Mouse (Mus musculus) thymus, adult 2 months (tissue): ENCODE data around the gene Fntb. TPM values are rescaled to one million over a fixed set of nuclear protein-coding genes. Genes with fewer than 3 reads are reported as not detected.
"Not testable (repeated sequence)": the region's sequence is repeated elsewhere in the genome, so short reads cannot be mapped to it uniquely, and the experiment has no call there.

ENCODE experiments used
- DNase-seq: peaks from one replicate; pipeline ENCODE4 v3.0.0; 2021
- H3K27ac ChIP-seq: fragments of 200-500 bp; 2 replicates; pipeline ENCODE4 v1.5.1; 2012; ENCODE audit warnings: low read length, control low read depth; ENCODE audit not compliant: control insufficient read depth, insufficient read depth
- H3K27me3 ChIP-seq: fragments of 200-500 bp; 2 replicates; pipeline ENCODE4 v1.6.1; 2012; ENCODE audit warnings: mild to moderate bottlenecking, low read length, moderate library complexity, mixed read lengths; ENCODE audit not compliant: control insufficient read depth, insufficient read depth
- H3K36me3 ChIP-seq: fragments of 200-500 bp; 2 replicates; pipeline ENCODE4 v1.6.1; 2012; ENCODE audit warnings: mild to moderate bottlenecking, low read length, moderate library complexity; ENCODE audit not compliant: control insufficient read depth, insufficient read depth
- H3K4me1 ChIP-seq: fragments of 200-500 bp; replicated peaks from 2 replicates; pipeline ENCODE4 v1.6.1; 2012; ENCODE audit warnings: low read length; ENCODE audit not compliant: control insufficient read depth, insufficient read depth
- H3K4me3 ChIP-seq: fragments of 200-500 bp; 2 replicates; pipeline ENCODE4 v1.5.1; 2012; ENCODE audit warnings: mild to moderate bottlenecking, low read length, control low read depth, moderate library complexity; ENCODE audit not compliant: control insufficient read depth, insufficient read depth
- CTCF ChIP-seq: fragments of 200-500 bp; IDR thresholded peaks from 2 replicates; pipeline ENCODE4 v1.5.1; 2012; ENCODE audit warnings: mild to moderate bottlenecking, control low read depth, low read length, moderate library complexity, borderline replicate concordance; ENCODE audit not compliant: control insufficient read depth, poor library complexity, insufficient read depth; ENCODE audit errors: extremely low read depth
- POLR2A ChIP-seq: fragments of 200-500 bp; IDR thresholded peaks from 2 replicates; pipeline ENCODE4 v1.6.1; 2012; ENCODE audit warnings: mild to moderate bottlenecking, low read length, control low read depth, moderate library complexity; ENCODE audit not compliant: control insufficient read depth, poor library complexity, insufficient read depth; ENCODE audit errors: extremely low read depth
- WGBS: fragments of 180-500 bp; shearing (Covaris S2); methylation state at CpG from one replicate; pipeline ENCODE4 v1.1.7; 2018; 5-methylcytosine and 5-hydroxymethylcytosine counted together
- polyA plus RNA-seq: library from polyadenylated mRNA; depleted of rRNA; stranded (reverse); fragments of >200 nt; gene quantifications from 2 replicates; pipeline ENCODE4 v1.2.3, GENCODE M21; 2012

Gene Fntb
- polyA plus RNA-seq, 1 experiment = 51.3 TPM

DNA sequence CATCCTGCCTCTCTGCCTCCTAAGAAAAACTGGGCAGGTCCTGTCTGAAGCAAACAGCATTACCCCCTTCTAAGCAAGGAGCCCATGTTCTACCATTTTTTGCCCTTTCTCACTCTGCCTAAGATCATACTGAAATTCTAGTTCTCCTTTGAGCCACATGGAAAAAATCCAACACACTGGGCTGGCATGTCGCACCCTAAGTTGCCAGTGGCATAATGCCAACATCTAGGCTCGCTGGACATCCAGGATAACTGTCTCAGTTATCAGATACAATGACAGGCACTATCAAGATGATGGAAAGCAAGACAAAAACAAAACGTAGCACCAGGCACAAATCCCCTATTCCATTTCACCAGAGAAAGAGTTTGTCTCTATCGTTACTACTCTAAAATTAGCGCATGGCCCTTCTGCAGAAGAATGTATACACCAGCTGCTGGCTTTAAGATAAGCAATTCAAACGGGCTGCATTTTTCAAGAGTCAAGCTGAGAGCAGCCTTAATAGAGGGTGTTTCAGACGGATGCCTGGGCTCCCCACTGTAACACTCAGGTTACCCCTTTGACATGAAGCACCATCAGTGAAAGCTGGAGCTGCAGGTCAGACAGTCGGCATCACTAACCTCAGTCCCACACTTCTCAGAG is 25.2 kb downstream of the Fntb start:
- Histone ChIP-seq H3K4me1 (no peaks in the 10 kb centered on the region), H3K4me3 (no peak overlapping the region), H3K36me3 (no peaks in the 10 kb centered on the region), H3K27me3 (no peaks in the 10 kb centered on the region), H3K27ac (no peak overlapping the region)
- DNase-seq = no peak
- TF ChIP-seq POLR2A = no peak
- no peak for TF ChIP-seq CTCF
- WGBS = 80% methylated on average over 8 of the region's 8 CpGs

DNA sequence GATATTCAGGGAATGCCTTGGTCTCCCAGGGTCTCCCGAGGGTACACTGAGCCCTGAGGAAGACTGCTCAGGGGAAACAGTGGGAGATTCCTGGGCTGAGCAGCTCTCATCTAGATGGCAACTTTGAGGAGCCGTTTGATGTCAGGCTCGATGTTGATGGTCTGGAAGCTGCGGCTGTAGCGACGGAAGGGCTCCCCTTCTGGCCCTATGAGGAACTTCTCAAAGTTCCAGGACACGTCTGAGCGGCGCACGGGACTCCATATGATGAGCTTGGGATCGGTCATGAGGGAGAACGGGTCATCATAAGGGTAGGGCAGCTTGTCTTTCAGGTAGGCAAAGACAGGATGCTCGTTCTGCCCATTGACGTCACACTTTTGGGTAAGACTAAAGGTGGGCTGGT is 27.2 kb downstream of the Fntb start:
- H3K4me3 ChIP-seq, H3K36me3 ChIP-seq, DNase-seq, H3K4me1 ChIP-seq, H3K27ac ChIP-seq, H3K27me3 ChIP-seq: not testable (repeated sequence)
- WGBS = 82% methylated on average over 14 of the region's 14 CpGs

- H3K4me1 ChIP-seq = no peaks in the 10 kb centered on the region
- TF ChIP-seq CTCF = no peak
- TF ChIP-seq POLR2A = no peak
- H3K27ac ChIP-seq = no peak within 1 kb of the TSS
- no peaks in the 10 kb centered on the region for H3K27me3 ChIP-seq
- 89% methylated on average over 5 of the region's 5 CpGs for WGBS
- no peak within 1 kb of the TSS for H3K4me3 ChIP-seq
- no peaks in the 10 kb centered on the region for H3K36me3 ChIP-seq
- no peak for DNase-seq
Observed at GRCm38 (mm10) chr12:76795350-76795749, 30.0 kb downstream of the Fntb start, which contains the start of gene Gpx2. Gene Gpx2, minus strand, starts transcription at chr12:76795554.

- H3K27me3 ChIP-seq = no peaks in the 10 kb centered on the region
- WGBS = 92% methylated on average over 7 of the region's 7 CpGs
- no peak for DNase-seq
- H3K4me1 ChIP-seq = no peaks in the 10 kb centered on the region
- TF ChIP-seq CTCF (no peak), POLR2A (no peak)
- H3K27ac ChIP-seq = no peak overlapping the region
- H3K36me3 ChIP-seq = no peaks in the 10 kb centered on the region
- H3K4me3 ChIP-seq = no peak overlapping the region
Observed at GRCm38 (mm10) chr12:76796938-76797539, 31.6 kb downstream of the Fntb start.

DNA sequence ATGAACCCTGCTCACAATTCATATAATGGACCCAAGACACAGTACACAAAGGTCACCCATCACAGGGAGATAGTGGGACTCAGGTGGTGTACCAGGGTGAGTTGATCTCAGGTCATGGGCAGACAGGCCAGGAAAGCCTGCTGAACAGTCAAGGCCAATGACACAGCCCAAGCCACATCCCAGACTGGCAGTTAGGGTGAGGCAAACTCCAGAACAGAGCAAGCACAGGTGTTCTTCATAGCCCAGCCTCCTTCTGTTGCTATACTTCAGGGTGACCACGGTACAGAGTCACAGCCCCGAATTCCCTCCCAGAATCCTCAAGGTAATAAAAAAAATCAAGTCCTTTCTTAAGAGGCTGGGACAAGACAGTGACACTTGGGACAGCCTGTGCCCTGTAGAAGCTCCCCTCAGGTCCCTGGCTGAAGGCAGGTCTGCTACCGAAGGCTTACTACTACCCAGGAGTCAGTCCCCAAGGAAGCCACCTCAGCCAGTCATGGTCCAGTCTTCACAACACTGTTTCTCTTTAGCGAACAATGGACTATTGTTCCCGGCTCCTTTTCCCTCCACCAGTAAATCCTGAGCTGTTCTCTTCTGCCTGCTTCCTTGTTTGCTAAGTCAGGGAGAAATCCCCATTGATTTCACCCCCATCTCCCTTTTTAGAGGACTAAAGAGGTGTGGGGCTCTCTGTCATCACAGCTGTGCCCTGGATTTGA is 32.8 kb downstream of the Fntb start:
- WGBS = 65% methylated on average over 5 of the region's 5 CpGs
- TF ChIP-seq CTCF (no peak), POLR2A (no peak)
- no peak overlapping the region for H3K4me3 ChIP-seq
- H3K27ac ChIP-seq = no peak overlapping the region
- no peak for DNase-seq
- no peaks in the 10 kb centered on the region for H3K4me1 ChIP-seq
- no peaks in the 10 kb centered on the region for H3K27me3 ChIP-seq
- H3K36me3 ChIP-seq = no peaks in the 10 kb centered on the region

DNA sequence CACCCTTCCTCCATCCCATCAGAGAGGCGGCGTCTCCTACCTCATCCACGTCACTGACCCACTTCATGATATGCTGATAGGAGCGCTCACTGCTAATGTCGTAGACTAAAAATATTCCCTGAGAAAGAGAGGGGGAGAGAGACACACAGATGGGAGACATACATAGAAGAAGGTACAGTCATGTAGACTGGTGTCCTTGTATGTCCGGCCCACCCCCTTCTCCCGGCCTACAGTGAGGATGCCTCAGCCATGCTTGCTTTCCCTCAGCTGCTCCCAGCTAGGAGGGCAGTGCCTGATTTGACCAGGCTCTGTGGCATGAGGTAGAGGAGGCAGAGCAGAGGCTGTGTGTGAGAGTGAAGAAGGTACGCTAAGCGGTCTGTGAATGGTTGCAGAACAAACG is 37.6 kb downstream of the Fntb start:
- no peaks in the 10 kb centered on the region for H3K36me3 ChIP-seq
- no peak overlapping the region for H3K4me3 ChIP-seq
- no peak for DNase-seq
- TF ChIP-seq POLR2A (no peak), CTCF (no peak)
- no peaks in the 10 kb centered on the region for H3K27me3 ChIP-seq
- H3K4me1 ChIP-seq = no peaks in the 10 kb centered on the region
- WGBS = 96% methylated on average over 10 of the region's 10 CpGs
- H3K27ac ChIP-seq = no peak overlapping the region
